Mouse (Mus musculus) retina, postnatal 7 days (tissue): ENCODE measurements around the gene Mrps35.
A peak's percentile ranks its signal among the peaks of the same experiment; 100 is the strongest.

Source experiments
- DNase-seq: peaks from one replicate; pipeline ENCODE4 v3.0.0-alpha.2; 2012; ENCODE audit warnings: low read depth, low spot score

Gene Mrps35

DNA sequence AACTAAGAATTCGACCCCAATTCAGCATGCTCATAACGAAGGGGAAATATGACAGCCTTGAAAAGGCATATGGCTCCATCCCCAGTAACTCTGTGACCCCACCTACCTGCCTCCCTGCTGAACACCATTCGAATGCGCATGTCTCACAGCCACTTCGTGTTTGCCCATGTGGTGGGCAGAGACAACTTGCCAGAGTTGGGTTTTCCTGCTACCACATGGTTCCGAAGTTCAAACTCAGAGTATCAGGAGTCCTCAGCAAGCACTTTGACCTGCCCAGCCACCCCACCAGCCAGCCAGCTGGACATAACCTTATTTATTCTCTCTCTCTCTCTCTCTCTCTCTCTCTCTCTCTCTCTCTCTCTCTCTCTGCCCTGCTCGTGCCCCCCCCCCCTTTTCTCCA is 45.2 kb downstream of the Mrps35 start:
- DNase-seq, result no peak

DNA sequence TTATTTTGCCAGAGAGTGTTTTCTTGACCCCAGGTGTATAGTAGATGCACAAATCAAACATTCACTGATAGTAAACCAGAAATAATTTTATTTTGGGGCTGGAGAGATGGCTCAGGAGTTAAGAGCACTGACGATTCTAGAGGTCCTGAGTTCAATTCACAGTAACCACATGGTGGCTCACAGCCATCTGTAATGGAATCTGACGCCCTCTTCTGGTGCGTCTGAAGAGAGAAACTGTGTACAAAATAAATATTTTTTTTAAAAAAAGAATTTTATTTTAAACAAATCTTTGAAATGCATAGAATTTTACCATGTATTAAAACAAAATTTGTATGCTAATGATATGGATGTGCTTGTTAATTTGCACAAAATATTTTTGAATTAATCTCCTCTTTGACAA is 46.0 kb downstream of the Mrps35 start:
- no peak for DNase-seq

DNA sequence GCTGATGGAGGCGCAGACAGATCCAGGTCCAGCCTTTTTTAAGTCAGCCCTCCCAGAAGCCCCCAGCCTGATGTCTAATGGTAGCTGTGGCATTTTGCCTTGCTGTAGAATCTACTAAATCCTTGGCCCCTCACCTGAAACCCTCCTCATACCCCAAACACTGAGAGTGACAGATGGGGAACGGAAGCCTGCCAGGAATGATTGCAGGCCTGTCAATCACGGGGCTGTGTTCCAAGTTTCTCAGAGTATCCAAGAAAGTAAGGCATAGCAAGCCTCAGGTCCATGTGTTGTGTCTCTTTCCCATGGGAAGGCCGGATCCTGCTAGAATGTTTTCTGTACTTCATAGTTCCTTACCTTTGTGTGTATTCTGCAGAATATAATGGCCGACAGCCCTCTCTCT is 47.6 kb downstream of the Mrps35 start:
- no peak for DNase-seq

DNA sequence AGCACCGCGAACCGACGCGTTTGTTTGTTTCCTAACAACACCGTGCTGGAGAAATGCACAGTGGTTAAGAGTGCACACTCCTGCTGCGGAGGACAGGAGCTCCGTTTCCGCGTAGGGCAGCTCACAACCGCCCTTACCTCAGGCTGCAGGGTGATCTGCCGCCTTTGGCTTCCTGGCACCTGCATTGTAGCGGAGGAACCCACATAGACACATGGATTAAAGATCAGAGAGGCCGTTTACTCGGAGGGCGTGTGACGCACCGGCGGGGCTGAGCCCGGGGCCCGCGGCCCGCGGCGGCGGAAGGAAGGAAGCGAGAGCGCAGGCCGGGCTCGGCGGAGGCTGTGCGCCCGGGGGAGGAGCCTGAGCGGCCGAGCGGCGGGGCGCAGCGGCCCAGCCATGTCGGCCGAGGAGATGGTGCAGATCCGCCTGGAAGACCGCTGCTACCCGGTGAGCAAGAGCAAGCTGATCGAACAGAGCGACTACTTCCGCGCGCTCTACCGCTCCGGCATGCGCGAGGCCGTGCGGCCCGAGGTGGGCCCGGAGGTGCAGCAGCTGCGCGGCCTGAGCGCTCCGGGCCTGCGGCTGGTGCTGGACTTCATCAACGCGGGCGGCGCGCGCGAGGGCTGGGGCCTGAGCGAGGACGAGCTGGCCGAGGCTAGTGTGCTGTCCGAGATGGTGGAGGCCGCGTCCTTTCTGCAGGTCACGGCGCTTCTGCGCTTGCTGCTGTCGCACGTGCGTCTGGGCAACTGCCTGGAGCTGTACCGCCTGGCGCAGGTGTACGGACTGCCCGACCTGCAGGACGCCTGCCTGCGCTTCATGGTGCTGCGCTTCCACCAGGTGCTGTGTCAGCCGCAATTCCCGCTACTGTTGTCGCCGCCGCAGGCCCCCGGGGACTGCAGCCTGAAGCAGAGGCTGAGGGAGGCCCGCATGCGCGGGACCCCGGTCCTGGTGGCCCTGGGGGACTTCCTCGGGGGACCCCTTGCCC is 48.9 kb downstream of the Mrps35 start, which contains the start of gene Klhl42:
TSS of gene Klhl42 (plus strand) at position 244 of the 985 bp plus-strand sequence.
- DNase-seq, result peak; percentile 42

DNA sequence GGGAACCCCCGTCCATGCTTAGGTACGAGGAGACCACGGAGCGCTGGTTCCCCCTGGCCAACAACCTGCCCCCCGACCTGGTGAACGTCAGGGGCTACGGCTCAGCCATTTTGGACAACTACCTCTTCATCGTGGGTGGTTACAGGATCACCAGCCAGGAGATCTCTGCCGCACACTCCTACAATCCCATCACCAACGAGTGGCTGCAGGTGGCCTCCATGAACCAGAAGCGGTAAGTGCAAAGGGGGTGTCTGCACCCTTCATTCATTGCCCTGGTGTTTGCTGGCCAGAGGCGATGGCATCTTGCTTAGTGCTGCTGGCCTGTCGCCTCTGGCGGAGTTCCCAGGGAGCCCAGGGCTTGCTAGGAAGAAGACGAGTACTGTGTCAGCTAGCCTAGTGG is 49.6 kb downstream of the Mrps35 start:
- peak; percentile 4 for DNase-seq

DNA sequence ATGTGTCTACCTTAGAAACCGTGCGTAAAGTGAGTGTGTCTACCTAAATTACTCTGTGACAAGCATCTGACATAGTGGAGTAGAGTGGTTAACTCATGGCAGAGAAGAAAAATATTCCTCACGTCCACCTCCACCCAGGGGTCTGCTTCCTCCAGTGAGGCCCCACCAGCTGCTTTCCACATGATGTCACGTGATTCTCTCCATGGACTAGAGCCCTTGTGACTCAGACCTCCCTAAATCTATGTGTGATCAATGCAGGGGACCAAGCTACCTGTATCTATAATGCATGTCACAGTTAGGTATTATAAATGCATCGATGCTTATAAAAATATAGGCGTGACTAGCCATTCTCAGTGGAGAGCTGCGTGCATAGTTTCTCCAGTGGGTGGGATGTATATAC is 52.2 kb downstream of the Mrps35 start:
- no peak for DNase-seq

DNA sequence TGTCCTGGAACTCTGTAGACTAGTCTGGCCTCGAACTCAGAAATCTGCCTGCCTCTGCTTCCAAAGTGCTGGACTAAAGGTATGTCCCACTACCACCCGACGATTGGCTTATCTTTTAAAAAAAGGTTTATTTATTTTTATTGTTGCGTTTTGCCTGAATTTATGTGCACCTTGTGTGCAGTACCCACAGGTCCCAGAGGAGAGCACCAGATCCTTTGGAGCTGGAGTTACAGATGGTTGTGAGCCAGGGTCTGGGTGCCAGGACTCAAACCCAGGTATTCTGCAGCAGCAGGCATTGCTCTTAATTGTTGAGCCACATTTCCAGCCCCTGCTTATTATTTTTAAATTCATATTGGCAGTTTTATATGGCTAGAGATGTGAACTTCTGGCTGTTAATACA is 53.5 kb downstream of the Mrps35 start:
- DNase-seq, result no peak

DNA sequence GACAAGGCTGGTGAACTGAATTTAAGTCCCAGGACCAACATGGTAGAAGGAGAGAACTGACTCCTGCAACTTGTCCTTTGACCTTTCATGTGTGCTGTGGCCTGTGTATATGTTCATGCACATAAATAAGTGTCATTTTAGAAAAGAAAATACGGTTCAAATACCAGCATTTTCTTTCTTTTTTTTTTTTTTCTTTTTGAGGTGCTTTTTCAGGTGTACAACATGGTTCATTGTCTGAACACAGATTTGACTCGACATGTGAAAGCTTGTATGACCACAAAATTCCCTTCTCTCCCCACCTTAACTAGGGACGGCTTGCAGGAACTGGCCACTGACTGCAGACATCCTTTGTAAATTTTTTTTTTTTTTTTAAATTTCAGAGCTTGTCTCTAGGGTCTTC is 54.4 kb downstream of the Mrps35 start:
- DNase-seq, result no peak

DNA sequence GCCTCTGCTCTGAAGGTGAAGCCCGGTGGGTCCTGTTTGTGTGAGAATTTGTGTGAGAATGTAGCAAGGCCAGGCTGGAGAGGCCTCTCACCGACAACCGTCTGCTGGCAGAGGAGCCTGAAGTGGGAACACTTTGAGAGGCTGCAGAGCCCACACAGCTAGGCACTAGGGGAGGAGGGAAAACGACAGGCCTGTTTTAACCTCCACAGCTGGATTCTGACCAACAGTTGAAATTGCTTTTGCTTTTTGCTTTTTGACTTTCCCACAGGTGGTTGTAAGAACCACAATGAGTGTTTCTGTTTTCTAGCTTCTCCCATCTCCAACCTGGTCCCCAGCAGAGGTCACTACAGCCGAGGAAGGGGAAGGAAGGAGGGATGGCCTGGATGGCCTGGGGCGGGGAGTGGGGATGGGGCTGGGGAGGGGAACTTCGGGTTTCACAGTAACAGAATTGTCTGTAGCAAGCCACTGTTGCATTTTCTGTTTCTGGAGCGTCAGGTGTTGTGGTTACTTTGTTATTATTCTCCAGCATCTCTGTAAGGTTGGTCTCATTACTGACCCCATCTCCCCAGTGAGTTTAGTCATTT is 54.9 kb downstream of the Mrps35 start:
- DNase-seq, result no peak

DNA sequence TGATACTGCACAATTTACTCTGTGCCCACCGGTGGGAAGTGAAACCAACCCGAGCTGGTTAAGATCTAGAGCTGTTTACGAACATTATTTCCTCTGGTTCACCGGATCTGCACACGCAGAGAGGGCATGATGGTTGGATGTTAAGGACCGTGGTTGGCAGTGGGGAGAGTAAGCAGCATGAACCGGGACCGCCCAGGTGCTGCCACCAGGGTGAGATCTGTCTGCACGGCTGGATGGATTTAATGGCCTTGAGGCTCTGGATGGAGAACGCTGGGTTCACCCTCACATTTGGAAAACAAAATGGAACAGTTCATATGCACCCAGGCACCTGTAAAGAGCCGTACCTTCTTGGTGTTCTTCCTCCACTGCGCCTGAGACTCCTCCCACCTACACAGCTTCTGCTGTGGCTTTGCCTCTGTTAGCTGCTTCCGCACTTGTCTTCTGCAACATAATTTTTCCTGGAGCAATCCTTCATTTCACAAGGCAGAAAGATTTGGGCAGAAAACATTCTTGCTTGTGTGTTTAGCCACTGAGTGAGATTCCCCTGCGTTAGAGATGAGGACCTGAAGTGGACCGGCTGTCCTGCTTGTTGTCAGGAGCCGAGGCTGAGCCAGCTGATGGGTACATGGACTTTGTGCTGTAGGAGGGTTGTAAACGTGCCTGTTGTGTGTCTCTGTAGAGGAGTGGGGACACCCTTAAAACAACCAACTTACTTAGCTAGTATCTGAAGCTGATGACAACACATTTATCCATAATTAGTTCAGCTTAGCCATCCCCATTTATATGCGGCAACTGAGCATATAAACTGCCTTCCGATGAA is 57.1 kb downstream of the Mrps35 start:
- no peak for DNase-seq

DNA sequence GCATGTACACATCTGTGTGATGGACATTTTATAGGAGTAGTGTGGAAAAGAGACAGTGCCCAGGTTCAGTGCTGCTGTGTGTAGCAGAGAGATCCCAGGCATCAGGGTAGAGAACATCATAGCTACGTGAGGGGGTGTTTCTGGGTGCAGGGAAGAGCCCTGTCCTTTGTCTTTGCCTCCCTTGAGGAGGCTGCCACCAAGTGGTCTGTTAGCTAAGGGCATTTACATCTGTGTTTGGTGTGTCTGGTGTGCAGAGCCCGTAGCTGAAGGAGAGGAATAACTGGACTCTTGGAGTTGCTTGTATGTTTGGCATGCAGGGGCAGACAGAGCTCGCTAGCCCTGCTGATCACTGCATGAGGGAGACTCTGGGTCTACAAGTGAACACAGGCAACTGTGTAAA is 59.7 kb downstream of the Mrps35 start:
- DNase-seq, result no peak

DNA sequence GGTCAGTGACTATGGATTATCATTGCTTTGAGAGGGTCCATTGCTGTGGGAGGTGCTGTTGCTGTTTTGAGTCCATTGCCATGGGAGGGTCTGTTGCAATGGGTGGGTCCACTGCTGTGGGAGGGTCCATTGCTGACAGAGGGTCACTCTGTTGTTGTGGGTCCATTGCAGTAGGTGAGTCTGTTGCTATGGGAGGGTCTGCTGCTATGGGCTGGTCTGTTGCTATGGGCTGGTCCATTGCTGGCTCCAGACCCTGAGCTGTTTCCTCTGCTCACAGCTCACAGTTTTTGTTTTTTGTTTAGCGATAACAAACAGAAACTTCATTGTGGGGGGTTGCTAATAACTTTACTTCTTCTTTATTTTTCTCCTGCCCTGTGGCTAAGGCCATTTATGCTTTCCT is 63.0 kb downstream of the Mrps35 start:
- DNase-seq, result no peak

DNA sequence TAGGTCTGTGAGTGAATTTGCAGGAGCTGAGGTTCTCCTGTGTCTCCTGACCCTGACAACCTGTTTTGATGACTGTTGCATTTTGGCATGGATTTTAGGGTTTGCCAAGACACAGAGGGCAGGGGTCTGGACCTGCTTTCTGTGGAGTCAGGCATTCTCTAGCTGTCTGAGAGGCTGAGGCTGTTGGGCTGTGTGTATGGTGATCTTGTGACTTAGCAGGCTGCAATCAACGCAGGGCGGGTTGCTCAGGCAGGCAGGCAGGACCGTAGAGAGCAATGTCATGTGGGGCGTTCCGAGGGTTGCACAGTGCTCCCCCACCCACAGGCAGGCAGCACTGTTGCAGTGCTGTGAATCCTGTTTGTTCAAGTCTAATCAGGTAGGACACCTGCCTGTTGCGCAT is 64.2 kb downstream of the Mrps35 start:
- DNase-seq, result no peak

DNA sequence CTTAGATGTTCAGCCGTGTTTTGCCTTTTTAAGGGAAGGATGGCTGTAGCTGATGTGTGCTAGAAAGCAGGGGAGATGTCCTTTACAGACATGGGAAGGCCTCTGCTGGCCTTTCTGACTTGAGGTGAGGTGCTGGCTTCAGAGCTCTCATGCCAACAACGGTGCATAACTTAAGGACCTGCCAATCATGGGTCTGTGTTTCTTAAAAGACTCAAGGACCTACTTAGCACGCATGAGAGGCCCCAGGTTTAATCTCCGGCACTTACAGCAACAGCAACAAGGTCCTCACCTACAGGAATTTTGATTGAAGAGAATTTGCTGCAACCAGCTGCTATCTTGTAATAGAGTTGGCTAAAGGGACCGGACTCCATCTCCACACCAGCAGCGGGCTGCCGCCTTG is 66.7 kb downstream of the Mrps35 start:
- DNase-seq, result no peak

DNA sequence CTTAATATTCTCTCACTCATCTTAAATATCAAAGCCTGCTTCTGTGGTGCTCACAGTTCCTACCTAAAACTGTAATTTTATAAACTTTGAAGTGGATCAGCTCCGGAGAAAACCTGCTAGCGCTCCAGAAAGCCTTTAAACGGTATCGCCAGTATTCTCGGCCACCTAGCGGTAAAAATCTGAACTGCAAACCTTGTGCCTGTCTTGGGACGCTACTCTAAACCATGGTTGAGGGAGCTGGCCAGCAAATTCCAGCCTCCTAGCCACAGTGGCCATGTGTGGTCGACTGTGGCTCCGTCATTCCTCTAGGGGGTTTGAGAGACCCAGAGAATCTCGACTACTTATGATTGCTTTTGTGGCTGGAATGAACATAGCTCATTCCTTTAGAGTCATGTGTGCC is 74.0 kb downstream of the Mrps35 start:
- peak; percentile 74 for DNase-seq

DNA sequence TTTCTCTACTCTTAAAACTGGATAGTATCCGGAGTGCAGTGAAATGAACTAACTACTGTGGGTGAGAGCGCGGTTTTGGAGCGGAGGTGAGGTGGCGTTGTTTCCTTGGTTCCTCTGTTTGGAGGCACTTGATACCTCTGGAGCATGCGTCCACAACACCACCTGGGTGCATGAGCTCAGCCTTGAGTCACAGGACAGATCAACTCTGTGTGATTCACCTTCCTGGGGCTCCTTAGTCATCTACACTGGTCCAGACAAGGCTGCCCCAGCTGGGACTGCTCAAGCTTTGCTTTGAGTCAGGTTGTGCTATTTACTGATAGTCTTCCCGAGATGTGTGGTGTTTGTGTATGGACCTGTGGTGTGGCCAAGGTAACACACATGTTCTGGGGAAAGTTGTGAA is 75.2 kb downstream of the Mrps35 start:
- DNase-seq, result no peak

DNA sequence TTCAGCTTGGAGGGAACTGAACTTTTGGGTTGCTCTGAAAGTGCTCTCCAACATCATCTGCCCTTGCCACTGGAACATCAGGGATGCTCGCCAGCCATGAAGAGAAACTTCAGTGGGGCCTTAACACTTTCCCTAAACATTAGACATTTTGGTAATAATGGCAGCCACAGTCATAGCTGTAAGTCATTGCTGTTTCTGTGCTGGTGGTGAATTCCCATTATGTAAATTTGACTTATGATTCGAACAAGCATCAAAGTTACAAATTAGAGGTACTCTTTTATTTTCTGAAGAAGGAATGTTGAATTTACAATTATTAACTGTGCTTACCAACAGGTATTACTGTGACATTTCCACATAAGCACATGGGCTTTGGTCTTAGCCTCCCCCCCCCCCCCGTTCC is 75.6 kb downstream of the Mrps35 start:
- no peak for DNase-seq

DNA sequence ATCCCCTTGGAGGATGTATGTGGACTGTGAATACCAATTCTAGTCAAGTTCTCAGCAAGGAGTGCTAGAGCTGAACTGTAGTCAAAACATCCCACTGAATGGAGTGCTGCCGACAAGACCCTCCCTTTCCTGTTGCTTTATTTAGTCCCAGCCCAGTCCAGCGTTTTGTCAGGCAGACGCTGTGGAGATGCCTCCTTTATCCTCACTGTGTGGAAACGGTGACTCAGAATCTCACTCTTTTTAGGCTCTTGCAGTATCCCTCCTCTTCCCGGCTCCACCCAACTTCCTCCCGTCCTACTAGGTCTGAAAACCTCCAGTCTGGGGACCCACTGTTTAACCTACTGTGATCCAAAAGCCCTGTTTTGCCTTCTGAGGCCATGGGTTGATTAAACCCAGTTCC is 78.8 kb downstream of the Mrps35 start:
- no peak for DNase-seq
